Mouse (Mus musculus) lung, embryonic 15.5 days (tissue): Measurements from ENCODE around the gene Stmn3. TPM values are rescaled to one million over a fixed set of nuclear protein-coding genes. Genes with fewer than 3 reads are reported as not detected.

Experiments
- ATAC-seq: fragments of 200-750 bp; cut with Nextera tagmentation; 2 replicates; pipeline ENCODE4 v1.8.0; 2017; ENCODE audit warnings: moderate number of reproducible peaks, borderline replicate concordance; ENCODE audit not compliant: low FRiP score, low TSS enrichment; ENCODE audit errors: extremely low read depth
- H3K27ac ChIP-seq: fragments of 300-500 bp; sonication (generic); 2 replicates; pipeline ENCODE4 v1.5.1; 2015; ENCODE audit warnings: moderate library complexity, mild to moderate bottlenecking, inconsistent platforms
- H3K27me3 ChIP-seq: fragments of 300-500 bp; sonication (generic); 2 replicates; pipeline ENCODE4 v1.6.1; 2015; ENCODE audit warnings: inconsistent platforms
- H3K36me3 ChIP-seq: fragments of 300-500 bp; sonication (generic); 2 replicates; pipeline ENCODE4 v1.6.1; 2015; ENCODE audit warnings: inconsistent platforms
- H3K4me1 ChIP-seq: fragments of 300-500 bp; sonication (generic); 2 replicates; pipeline ENCODE4 v1.6.1; 2015; ENCODE audit warnings: inconsistent platforms
- H3K4me2 ChIP-seq: fragments of 300-500 bp; sonication (generic); 2 replicates; pipeline ENCODE4 v1.6.1; 2015; ENCODE audit warnings: inconsistent platforms, mild to moderate bottlenecking, moderate library complexity
- H3K4me3 ChIP-seq: fragments of 300-500 bp; sonication (generic); 2 replicates; pipeline ENCODE4 v1.5.1; 2015; ENCODE audit warnings: mild to moderate bottlenecking, inconsistent platforms
- H3K9ac ChIP-seq: fragments of 300-500 bp; sonication (generic); 2 replicates; pipeline ENCODE4 v1.6.1; 2015; ENCODE audit warnings: inconsistent platforms
- H3K9me3 ChIP-seq: fragments of 300-500 bp; sonication (generic); 2 replicates; pipeline ENCODE4 v1.6.1; 2016; ENCODE audit warnings: inconsistent platforms
- WGBS: fragments of 180-500 bp; shearing (Covaris S2); methylation state at CpG from one replicate; pipeline ENCODE4 v1.1.7; 2015; 5-methylcytosine and 5-hydroxymethylcytosine counted together
- polyA plus RNA-seq: library from polyadenylated mRNA; unstranded; fragments of >200 nt; fragmentation: Nextera tagmentation; extraction: Ambion mirVana; gene quantifications from 2 replicates; pipeline ENCODE4 v1.2.1, GENCODE M21; 2015

The Stmn3 gene
- 3.0 and 7.7 TPM in 2 replicates for polyA plus RNA-seq

GRCm38 (mm10) chr2:181314080-181314810, at the start of gene Stmn3:
TSS of gene Stmn3 (minus strand) at chr2:181314500.
- WGBS, result 4% methylated on average over 20 of the region's 23 CpGs
- 0 out of 2 replicates have a peak within 1 kb of the TSS, but pooled peaks have one; percentile 4 for H3K4me3 ChIP-seq
- peaks cover 4% of the 10 kb centered on the region; the same call in 1 of the 2 replicates for H3K4me1 ChIP-seq
- H3K9me3 ChIP-seq, result no peaks in the 10 kb centered on the region
- H3K27ac ChIP-seq, result no peak within 1 kb of the TSS
- H3K9ac ChIP-seq, result no peak within 1 kb of the TSS
- peak; percentile 74; the same call in 1 of the 2 replicates for ATAC-seq
- peaks cover 48% of the 10 kb centered on the region for H3K27me3 ChIP-seq
- H3K4me2 ChIP-seq, result peak within 1 kb of the TSS; percentile 33; the same call in 1 of the 2 replicates
- no peaks in the 10 kb centered on the region for H3K36me3 ChIP-seq

GRCm38 (mm10) chr2:181363946-181364345, 49.6 kb upstream of the Stmn3 start:
- 75% methylated on average over 3 of the region's 3 CpGs for WGBS
- peak overlapping the region; percentile 92 for H3K4me3 ChIP-seq
- H3K4me1 ChIP-seq, result peaks cover 31% of the 10 kb centered on the region

GRCm38 (mm10) chr2:181356780-181357179, 42.5 kb upstream of the Stmn3 start:
- H3K27ac ChIP-seq, result no peak overlapping the region
- no peaks in the 10 kb centered on the region for H3K4me1 ChIP-seq
- H3K9ac ChIP-seq, result no peak overlapping the region
- H3K27me3 ChIP-seq, result no peaks in the 10 kb centered on the region
- 72% methylated on average over 3 of the region's 3 CpGs for WGBS
- ATAC-seq, result no peak
- no peak overlapping the region for H3K4me3 ChIP-seq
- H3K9me3 ChIP-seq, result no peaks in the 10 kb centered on the region
- no peak overlapping the region for H3K4me2 ChIP-seq
- peaks cover 91% of the 10 kb centered on the region for H3K36me3 ChIP-seq

More at GRCm38 (mm10) chr2:181363946-181364345, 49.6 kb upstream of the Stmn3 start:
- Histone ChIP-seq H3K9ac (peak overlapping the region; percentile 91), H3K27me3 (no peaks in the 10 kb centered on the region), H3K27ac (no peak overlapping the region), H3K36me3 (peaks cover 37% of the 10 kb centered on the region), H3K9me3 (no peaks in the 10 kb centered on the region), H3K4me2 (peak overlapping the region; percentile 95)
- ATAC-seq, result no peak

GRCm38 (mm10) chr2:181342766-181343165, 28.5 kb upstream of the Stmn3 start:
- Histone ChIP-seq H3K9me3 (no peaks in the 10 kb centered on the region), H3K27ac (no peak overlapping the region), H3K9ac (no peak overlapping the region), H3K36me3 (peaks cover 67% of the 10 kb centered on the region), H3K27me3 (no peaks in the 10 kb centered on the region), H3K4me2 (no peak overlapping the region), H3K4me1 (no peaks in the 10 kb centered on the region), H3K4me3 (no peak overlapping the region)
- WGBS, result 89% methylated on average over 6 of the region's 6 CpGs
- ATAC-seq, result no peak

GRCm38 (mm10) chr2:181340426-181340825, 26.1 kb upstream of the Stmn3 start:
- Histone ChIP-seq H3K27me3 (no peaks in the 10 kb centered on the region), H3K9ac (no peak overlapping the region), H3K4me3 (no peak overlapping the region), H3K36me3 (peaks cover 69% of the 10 kb centered on the region), H3K9me3 (no peaks in the 10 kb centered on the region), H3K4me1 (no peaks in the 10 kb centered on the region), H3K27ac (no peak overlapping the region), H3K4me2 (no peak overlapping the region)
- no peak for ATAC-seq
- 79% methylated on average over 4 of the region's 4 CpGs for WGBS

GRCm38 (mm10) chr2:181334023-181334422, 19.7 kb upstream of the Stmn3 start:
- H3K4me3 ChIP-seq, result no peak overlapping the region
- no peak for ATAC-seq
- H3K4me2 ChIP-seq, result no peak overlapping the region
- H3K36me3 ChIP-seq, result peaks cover 68% of the 10 kb centered on the region
- no peaks in the 10 kb centered on the region for H3K27me3 ChIP-seq
- WGBS, result 53% methylated on average over 3 of the region's 3 CpGs
- no peak overlapping the region for H3K27ac ChIP-seq
- H3K9ac ChIP-seq, result no peak overlapping the region
- no peaks in the 10 kb centered on the region for H3K9me3 ChIP-seq
- H3K4me1 ChIP-seq, result no peaks in the 10 kb centered on the region

GRCm38 (mm10) chr2:181332542-181332941, 18.2 kb upstream of the Stmn3 start:
- no peak for ATAC-seq
- no peak overlapping the region for H3K4me2 ChIP-seq
- no peak overlapping the region for H3K27ac ChIP-seq
- H3K9ac ChIP-seq, result no peak overlapping the region
- H3K36me3 ChIP-seq, result peaks cover 74% of the 10 kb centered on the region
- no peaks in the 10 kb centered on the region for H3K9me3 ChIP-seq
- H3K27me3 ChIP-seq, result no peaks in the 10 kb centered on the region
- H3K4me1 ChIP-seq, result no peaks in the 10 kb centered on the region
- no peak overlapping the region for H3K4me3 ChIP-seq

- no peaks in the 10 kb centered on the region for H3K27me3 ChIP-seq
- ATAC-seq, result no peak
- H3K36me3 ChIP-seq, result peaks cover 71% of the 10 kb centered on the region
- H3K9me3 ChIP-seq, result no peaks in the 10 kb centered on the region
- H3K4me2 ChIP-seq, result no peak overlapping the region
- no peak overlapping the region for H3K4me3 ChIP-seq
- no peak overlapping the region for H3K27ac ChIP-seq
- H3K4me1 ChIP-seq, result no peaks in the 10 kb centered on the region
- H3K9ac ChIP-seq, result no peak overlapping the region
- WGBS, result 94% methylated on average over 2 of the region's 2 CpGs
Observed at GRCm38 (mm10) chr2:181326098-181326497, 11.8 kb upstream of the Stmn3 start.

GRCm38 (mm10) chr2:181322136-181322535, 7.8 kb upstream of the Stmn3 start:
- no peaks in the 10 kb centered on the region for H3K9me3 ChIP-seq
- H3K27me3 ChIP-seq, result no peaks in the 10 kb centered on the region; the same call in 1 of the 2 replicates
- ATAC-seq, result no peak
- H3K4me3 ChIP-seq, result no peak overlapping the region
- no peak overlapping the region for H3K9ac ChIP-seq
- H3K4me1 ChIP-seq, result peaks cover 11% of the 10 kb centered on the region
- no peak overlapping the region for H3K4me2 ChIP-seq
- no peak overlapping the region for H3K27ac ChIP-seq
- 74% methylated on average over 5 of the region's 5 CpGs for WGBS
- peaks cover 43% of the 10 kb centered on the region for H3K36me3 ChIP-seq

GRCm38 (mm10) chr2:181320103-181320499, 5.8 kb upstream of the Stmn3 start:
- Histone ChIP-seq H3K9ac (peak overlapping the region; percentile 61), H3K9me3 (no peaks in the 10 kb centered on the region), H3K4me2 (peak overlapping the region; percentile 84), H3K4me3 (peak overlapping the region; percentile 71), H3K36me3 (peaks cover 30% of the 10 kb centered on the region), H3K27ac (peak overlapping the region; percentile 85), H3K4me1 (peaks cover 11% of the 10 kb centered on the region), H3K27me3 (peaks cover 14% of the 10 kb centered on the region)
- ATAC-seq, result peak; percentile 16; the same call in 1 of the 2 replicates
- WGBS, result 9% methylated on average over 7 of the region's 7 CpGs

- Histone ChIP-seq H3K27ac (peak within 1 kb of the TSS; percentile 85), H3K27me3 (peaks cover 20% of the 10 kb centered on the region), H3K4me1 (peaks cover 11% of the 10 kb centered on the region), H3K36me3 (peaks cover 26% of the 10 kb centered on the region), H3K9ac (peak within 1 kb of the TSS; percentile 61), H3K9me3 (no peaks in the 10 kb centered on the region), H3K4me3 (peak within 1 kb of the TSS; percentile 71), H3K4me2 (peak within 1 kb of the TSS; percentile 84)
- peak; percentile 88 for ATAC-seq
- 4% methylated on average over 40 of the region's 40 CpGs for WGBS
Observed at GRCm38 (mm10) chr2:181319248-181320102, 5.2 kb upstream of the Stmn3 start, which contains the start of gene Rtel1. TSS of gene Rtel1 (plus strand) at chr2:181319739.
